Mouse (Mus musculus) heart, embryonic 11.5 days (tissue): ENCODE results near the gene Fibin. TPM values are rescaled to one million over a fixed set of nuclear protein-coding genes. Genes with fewer than 3 reads are reported as not detected.

ENCODE experiments used
- ATAC-seq: fragments of 200-750 bp; cut with Nextera tagmentation; replicated peaks from 2 replicates; pipeline ENCODE4 v1.8.0; 2017; ENCODE audit warnings: moderate library complexity; ENCODE audit not compliant: insufficient number of reproducible peaks, low FRiP score, low TSS enrichment
- H3K27ac ChIP-seq: fragments of 300-500 bp; sonication (generic); 2 replicates; pipeline ENCODE4 v1.5.1; 2014; ENCODE audit warnings: mild to moderate bottlenecking, low read depth, low read length
- H3K27me3 ChIP-seq: fragments of 300-500 bp; sonication (generic); 2 replicates; pipeline ENCODE4 v1.6.1; 2014; ENCODE audit warnings: mild to moderate bottlenecking, low read length, mixed read lengths; ENCODE audit not compliant: control insufficient read depth, insufficient read depth
- H3K36me3 ChIP-seq: fragments of 300-500 bp; sonication (generic); 2 replicates; pipeline ENCODE4 v1.6.1; 2014; ENCODE audit warnings: mild to moderate bottlenecking, low read length, moderate library complexity, mixed read lengths; ENCODE audit not compliant: control insufficient read depth, insufficient read depth
- H3K4me1 ChIP-seq: fragments of 300-500 bp; sonication (generic); 2 replicates; pipeline ENCODE4 v1.6.1; 2014; ENCODE audit warnings: low read length; ENCODE audit not compliant: control insufficient read depth, insufficient read depth
- H3K4me2 ChIP-seq: fragments of 300-500 bp; sonication (generic); 2 replicates; pipeline ENCODE4 v1.6.1; 2014; ENCODE audit warnings: mild to moderate bottlenecking, moderate library complexity
- H3K4me3 ChIP-seq: fragments of 300-500 bp; sonication (generic); 2 replicates; pipeline ENCODE4 v1.5.1; 2014; ENCODE audit warnings: low read depth, low read length
- H3K9ac ChIP-seq: fragments of 300-500 bp; sonication (generic); 2 replicates; pipeline ENCODE4 v1.6.1; 2014; ENCODE audit warnings: mild to moderate bottlenecking, low read depth, low read length, moderate library complexity
- H3K9me3 ChIP-seq: fragments of 300-500 bp; sonication (generic); replicated peaks from 2 replicates; pipeline ENCODE4 v1.6.1; 2016; ENCODE audit warnings: low read length; ENCODE audit not compliant: control insufficient read depth
- WGBS: fragments of 180-500 bp; shearing (Covaris S2); extraction: QIAGEN DNeasy Blood & Tissue Kit; methylation state at CpG from one replicate; pipeline ENCODE4 v1.1.7; 2014; ENCODE audit not compliant: insufficient replicate concordance; 5-methylcytosine and 5-hydroxymethylcytosine counted together
- polyA plus RNA-seq: library from polyadenylated mRNA; unstranded; fragments of >200 nt; fragmentation: Nextera tagmentation; extraction: Ambion mirVana; gene quantifications from 2 replicates; pipeline ENCODE4 v1.2.1, GENCODE M21; 2014

Fibin gene
- 1.8 and 3.6 TPM in 2 replicates for polyA plus RNA-seq

DNA sequence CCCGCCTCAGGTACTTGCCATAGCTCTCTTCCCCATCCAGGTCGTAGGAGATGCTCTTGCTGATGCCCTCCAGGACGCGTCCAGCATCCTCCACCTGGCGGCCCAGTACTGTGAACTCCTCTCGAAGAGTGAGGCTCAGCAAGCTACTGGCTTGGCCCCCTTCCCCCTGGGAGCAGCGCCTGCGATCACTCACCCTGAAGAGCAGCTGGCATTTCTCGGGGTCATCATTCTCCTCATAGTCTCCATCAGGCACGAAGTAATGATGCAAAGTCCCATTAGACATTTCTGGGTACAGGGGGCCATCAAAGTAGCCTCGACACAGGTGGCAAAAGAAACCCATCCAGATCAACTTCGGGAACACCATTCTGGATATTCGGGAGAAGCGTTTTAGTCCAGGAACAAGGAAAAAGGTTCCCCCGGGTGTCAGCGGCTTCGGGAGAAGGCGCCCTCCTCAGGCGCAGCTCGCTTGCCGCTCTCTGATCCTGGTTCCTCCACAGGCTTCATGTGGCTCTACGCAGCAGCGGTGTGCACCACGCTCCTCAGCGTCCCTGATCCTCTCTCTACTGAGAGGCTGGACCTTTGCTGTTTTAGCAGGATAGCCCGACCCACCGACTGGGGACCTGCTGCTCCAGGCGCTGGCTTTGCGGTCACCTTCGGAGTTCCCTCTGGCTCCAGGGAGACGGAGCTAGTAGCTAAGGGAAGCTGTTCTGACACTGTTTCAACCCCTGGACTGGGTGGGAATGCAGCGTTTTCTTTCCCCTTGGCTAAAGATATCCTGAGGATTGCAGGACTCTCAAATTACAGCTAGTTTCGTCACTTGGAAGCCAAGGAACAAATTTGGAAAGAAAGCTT lies at the start of gene Fibin:
Gene Fibin, minus strand, starts transcription at position 752 of the 852 bp plus-strand sequence.
- H3K4me1 ChIP-seq, result no peaks in the 10 kb centered on the region
- WGBS, result 2% methylated on average over 33 of the region's 33 CpGs
- H3K27ac ChIP-seq, result no peak within 1 kb of the TSS
- H3K9me3 ChIP-seq, result no peaks in the 10 kb centered on the region
- H3K4me3 ChIP-seq, result peak within 1 kb of the TSS; percentile 51
- H3K9ac ChIP-seq, result peak within 1 kb of the TSS; percentile 69
- no peaks in the 10 kb centered on the region for H3K36me3 ChIP-seq
- no peak for ATAC-seq
- peak within 1 kb of the TSS; percentile 85 for H3K4me2 ChIP-seq
- H3K27me3 ChIP-seq, result no peaks in the 10 kb centered on the region

DNA sequence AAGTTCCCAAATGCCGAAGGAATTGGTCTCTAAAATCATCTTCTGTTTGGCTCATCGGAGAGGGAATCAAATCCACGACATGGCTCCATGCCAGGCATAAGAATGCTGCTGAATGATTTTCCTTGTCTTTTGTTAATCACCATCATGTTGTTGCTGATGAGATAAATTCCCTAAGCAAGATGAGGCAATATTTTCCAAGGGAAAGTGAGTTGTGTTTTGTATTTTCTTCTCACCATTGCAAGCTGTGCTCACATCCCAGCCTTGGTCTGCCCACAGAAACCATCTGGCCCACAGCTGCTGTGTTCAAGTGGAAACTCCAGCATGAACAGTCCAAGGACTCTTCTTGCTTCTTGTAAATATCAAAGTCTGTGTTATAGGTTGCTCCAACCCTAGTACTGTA lies 48.4 kb upstream of the Fibin start:
- H3K9ac ChIP-seq, result no peak overlapping the region
- no peaks in the 10 kb centered on the region for H3K27me3 ChIP-seq
- H3K4me2 ChIP-seq, result no peak overlapping the region
- no peaks in the 10 kb centered on the region for H3K4me1 ChIP-seq
- no peak overlapping the region for H3K4me3 ChIP-seq
- no peak for ATAC-seq
- no peaks in the 10 kb centered on the region for H3K36me3 ChIP-seq
- 80% methylated on average over 3 of the region's 3 CpGs for WGBS
- no peaks in the 10 kb centered on the region for H3K9me3 ChIP-seq
- no peak overlapping the region for H3K27ac ChIP-seq

DNA sequence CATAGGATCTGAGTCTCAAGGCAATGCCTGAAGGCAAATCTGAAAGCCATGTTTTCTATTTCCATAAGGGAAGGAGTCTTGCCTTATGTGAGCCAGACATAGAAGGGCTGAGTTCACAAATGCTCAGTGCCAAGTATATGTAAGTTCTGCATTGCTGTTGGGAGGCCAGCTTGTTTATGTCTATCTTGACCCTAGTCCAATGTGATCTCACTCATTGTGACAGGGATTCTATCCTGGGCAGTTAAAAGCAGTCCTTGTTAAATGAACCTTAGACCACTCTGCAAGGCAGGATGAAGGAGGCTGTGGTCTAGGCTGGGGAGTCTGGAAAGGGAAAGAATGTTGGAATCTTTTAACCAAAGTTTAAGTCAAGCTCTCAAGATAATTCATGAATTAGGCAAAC lies 45.8 kb upstream of the Fibin start:
- Histone ChIP-seq H3K36me3 (no peaks in the 10 kb centered on the region), H3K27ac (no peak overlapping the region), H3K4me3 (no peak overlapping the region), H3K9ac (no peak overlapping the region), H3K4me2 (no peak overlapping the region), H3K27me3 (no peaks in the 10 kb centered on the region), H3K4me1 (no peaks in the 10 kb centered on the region), H3K9me3 (no peaks in the 10 kb centered on the region)
- no peak for ATAC-seq

DNA sequence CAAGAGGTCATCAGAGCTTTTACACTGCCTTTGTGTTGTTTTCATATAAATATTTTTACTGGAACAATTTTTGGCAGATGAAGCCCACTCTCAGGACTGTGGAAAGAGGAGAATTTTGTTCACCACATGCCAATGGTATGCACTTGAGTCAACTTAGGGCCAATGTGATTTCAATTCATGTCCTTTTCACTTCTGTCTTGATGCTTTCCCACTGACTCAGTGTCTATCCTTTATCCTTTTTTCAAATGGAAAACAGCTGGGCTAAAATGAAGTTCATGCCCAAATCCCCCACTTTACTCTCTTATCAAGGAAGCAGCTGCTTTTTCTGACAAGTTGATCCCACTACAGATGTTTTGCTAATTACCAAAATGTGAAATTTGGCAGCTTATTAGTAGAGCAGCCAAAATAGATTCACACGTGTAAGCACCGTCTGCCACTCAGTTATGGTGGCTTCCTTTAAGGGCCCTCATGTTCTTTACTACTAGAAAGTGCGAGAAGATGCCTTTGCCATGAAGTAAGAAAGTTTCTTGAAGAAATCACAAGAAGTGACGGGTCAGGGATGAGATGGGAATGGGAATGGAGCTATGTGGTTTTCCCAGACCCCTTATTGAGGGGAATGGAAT lies 29.8 kb upstream of the Fibin start:
- 65% methylated on average over 4 of the region's 4 CpGs for WGBS
- ATAC-seq, result no peak
- H3K27me3 ChIP-seq, result no peaks in the 10 kb centered on the region

DNA sequence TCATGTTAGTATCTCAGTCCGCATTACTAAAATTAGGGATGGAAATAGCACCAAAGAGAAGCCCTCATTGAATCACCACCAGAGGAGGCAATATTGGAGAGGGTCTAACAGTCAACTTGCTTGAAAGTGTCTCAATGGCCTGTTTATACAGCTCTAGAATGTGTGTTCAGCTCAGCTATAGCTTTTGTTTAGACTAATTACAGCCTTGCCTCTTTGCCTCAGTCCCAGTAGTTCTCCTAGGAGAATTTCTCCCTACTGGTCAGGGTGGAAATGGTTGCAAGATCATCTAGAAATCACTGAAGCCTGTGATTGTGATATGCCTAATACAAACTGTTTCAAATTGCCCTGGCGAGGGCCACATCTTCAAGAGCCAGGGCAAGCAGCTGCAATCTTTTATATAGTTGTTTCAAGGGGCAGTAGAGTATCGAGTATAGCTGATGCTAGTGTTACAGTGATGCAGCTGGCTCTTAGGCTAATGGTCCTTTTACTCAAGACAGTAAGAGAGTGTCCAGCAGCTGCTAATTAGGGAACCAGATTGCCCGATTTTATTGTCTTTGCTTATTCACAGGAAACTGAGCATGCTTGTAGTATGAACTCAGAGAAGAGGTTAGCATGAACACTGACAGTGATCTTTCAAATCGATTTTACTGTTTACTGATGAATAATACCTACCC lies 27.9 kb upstream of the Fibin start:
- no peak for ATAC-seq
- H3K4me3 ChIP-seq, result no peak overlapping the region
- no peaks in the 10 kb centered on the region for H3K36me3 ChIP-seq
- no peaks in the 10 kb centered on the region for H3K4me1 ChIP-seq
- H3K27ac ChIP-seq, result no peak overlapping the region
- H3K27me3 ChIP-seq, result no peaks in the 10 kb centered on the region
- H3K9me3 ChIP-seq, result no peaks in the 10 kb centered on the region
- H3K4me2 ChIP-seq, result no peak overlapping the region
- no peak overlapping the region for H3K9ac ChIP-seq
- WGBS, result 67% methylated on average over 5 of the region's 5 CpGs

More for the DNA sequence above, 29.8 kb upstream of the Fibin start:
- Histone ChIP-seq H3K4me1 (no peaks in the 10 kb centered on the region), H3K4me3 (no peak overlapping the region), H3K9me3 (no peaks in the 10 kb centered on the region), H3K27ac (no peak overlapping the region), H3K36me3 (no peaks in the 10 kb centered on the region), H3K4me2 (no peak overlapping the region), H3K9ac (no peak overlapping the region)

DNA sequence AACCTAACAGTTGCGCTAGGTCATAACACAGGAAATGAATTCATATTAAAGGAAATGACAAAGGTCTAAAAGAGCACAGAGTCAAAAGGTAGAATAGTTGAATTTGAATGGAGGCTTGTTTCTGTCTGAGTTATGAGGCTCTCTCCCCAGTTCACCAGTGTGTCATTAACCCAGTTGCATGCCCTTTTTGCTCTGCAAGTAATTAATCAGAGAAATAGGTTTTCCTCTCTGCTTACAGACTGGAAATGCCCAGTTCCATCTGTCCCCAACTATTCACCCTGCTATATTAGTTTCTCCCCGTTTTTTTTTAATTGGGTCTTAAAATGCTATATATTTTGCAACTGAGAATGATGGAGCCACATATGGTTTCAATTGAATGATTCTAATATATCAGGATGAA lies 16.8 kb upstream of the Fibin start:
- Histone ChIP-seq H3K9ac (no peak overlapping the region), H3K4me1 (no peaks in the 10 kb centered on the region), H3K9me3 (no peaks in the 10 kb centered on the region), H3K27me3 (no peaks in the 10 kb centered on the region), H3K27ac (no peak overlapping the region), H3K4me2 (no peak overlapping the region), H3K36me3 (no peaks in the 10 kb centered on the region), H3K4me3 (no peak overlapping the region)
- no peak for ATAC-seq
- 70% methylated on average over 2 of the region's 2 CpGs for WGBS

DNA sequence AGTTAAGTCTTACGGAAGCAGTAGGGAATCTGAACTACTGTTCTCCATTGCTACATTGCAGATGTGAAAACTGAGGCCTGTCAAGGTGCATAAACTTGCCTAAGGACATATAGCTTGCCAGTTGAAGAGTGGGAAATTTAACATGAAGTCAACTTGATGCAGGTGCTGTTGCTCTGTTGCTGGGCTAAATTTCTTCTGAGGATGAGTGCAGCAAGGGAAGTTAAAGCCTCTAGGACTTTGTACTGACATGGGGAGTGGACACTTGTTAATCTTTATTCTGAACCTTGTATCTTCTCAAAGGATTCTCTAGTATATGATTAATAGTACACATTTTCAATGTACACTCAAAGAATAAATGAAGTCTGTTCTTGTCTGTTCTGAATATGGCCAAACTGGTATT lies 13.7 kb upstream of the Fibin start:
- 76% methylated on average over 1 of the region's 1 CpGs for WGBS
- H3K9ac ChIP-seq, result no peak overlapping the region
- no peaks in the 10 kb centered on the region for H3K36me3 ChIP-seq
- H3K9me3 ChIP-seq, result no peaks in the 10 kb centered on the region
- H3K4me1 ChIP-seq, result no peaks in the 10 kb centered on the region
- no peak overlapping the region for H3K4me2 ChIP-seq
- no peak overlapping the region for H3K4me3 ChIP-seq
- no peak overlapping the region for H3K27ac ChIP-seq
- no peak for ATAC-seq
- H3K27me3 ChIP-seq, result no peaks in the 10 kb centered on the region

DNA sequence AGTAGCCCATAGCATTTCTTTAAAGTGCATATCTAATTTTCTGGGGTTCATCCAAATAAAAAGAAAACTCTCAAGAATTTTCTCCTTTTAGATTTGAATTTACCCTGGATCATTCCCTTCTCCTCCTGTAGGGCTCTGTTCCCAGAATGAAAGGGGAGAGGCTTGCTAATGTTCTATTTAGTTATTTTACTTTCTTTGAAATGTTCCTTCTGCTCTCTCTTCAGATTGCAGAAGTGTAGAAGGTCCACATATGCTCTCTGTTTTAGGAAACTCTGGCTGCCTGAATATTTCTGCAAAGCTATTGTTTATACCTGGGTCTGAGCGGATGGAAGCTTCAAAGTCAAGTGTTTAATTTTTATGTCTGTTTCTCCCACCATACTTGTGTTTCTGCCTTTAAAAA lies 12.5 kb upstream of the Fibin start:
- no peak overlapping the region for H3K27ac ChIP-seq
- no peak for ATAC-seq
- H3K36me3 ChIP-seq, result no peaks in the 10 kb centered on the region
- no peak overlapping the region for H3K9ac ChIP-seq
- H3K4me2 ChIP-seq, result no peak overlapping the region
- H3K9me3 ChIP-seq, result no peaks in the 10 kb centered on the region
- H3K4me1 ChIP-seq, result no peaks in the 10 kb centered on the region
- H3K27me3 ChIP-seq, result no peaks in the 10 kb centered on the region
- 83% methylated on average over 1 of the region's 1 CpGs for WGBS
- H3K4me3 ChIP-seq, result no peak overlapping the region
